Mouse (Mus musculus) hindbrain, postnatal 0 days (tissue): ENCODE data around the gene Phyhd1. TPM values are rescaled to one million over a fixed set of nuclear protein-coding genes. Genes with fewer than 3 reads are reported as not detected.

ENCODE experiments used
- ATAC-seq: fragments of 200-750 bp; cut with Nextera tagmentation; 2 replicates; pipeline ENCODE4 v1.8.0; 2017; ENCODE audit warnings: mild to moderate bottlenecking, moderate TSS enrichment, moderate library complexity
- DNase-seq: peaks from one replicate; pipeline ENCODE4 v3.0.0-alpha.2; 2015; ENCODE audit warnings: low spot score
- H3K27ac ChIP-seq: fragments of 300-500 bp; sonication (generic); 2 replicates; pipeline ENCODE4 v1.5.1; 2014; ENCODE audit warnings: mild to moderate bottlenecking
- H3K27me3 ChIP-seq: fragments of 300-500 bp; sonication (generic); 2 replicates; pipeline ENCODE4 v1.6.1; 2014; ENCODE audit warnings: low read length, mixed read lengths; ENCODE audit not compliant: insufficient read depth
- H3K36me3 ChIP-seq: fragments of 300-500 bp; sonication (generic); 2 replicates; pipeline ENCODE4 v1.6.1; 2014; ENCODE audit warnings: low read length, mixed read lengths; ENCODE audit not compliant: insufficient read depth
- H3K4me1 ChIP-seq: fragments of 300-500 bp; sonication (generic); 2 replicates; pipeline ENCODE4 v1.6.1; 2014; ENCODE audit warnings: antibody characterized with exemption, low read length, mixed read lengths; ENCODE audit not compliant: insufficient read depth
- H3K4me2 ChIP-seq: fragments of 300-500 bp; sonication (generic); 2 replicates; pipeline ENCODE4 v1.6.1; 2014; ENCODE audit warnings: low read depth, mild to moderate bottlenecking, low read length, moderate library complexity, mixed read lengths
- H3K4me3 ChIP-seq: fragments of 300-500 bp; sonication (generic); 2 replicates; pipeline ENCODE4 v1.5.1; 2014; ENCODE audit warnings: low read length
- H3K9ac ChIP-seq: fragments of 300-500 bp; sonication (generic); replicated peaks from 2 replicates; pipeline ENCODE4 v1.6.1; 2014; ENCODE audit warnings: mild to moderate bottlenecking, low read length, moderate library complexity, mixed read lengths
- H3K9me3 ChIP-seq: fragments of 300-500 bp; sonication (generic); 2 replicates; pipeline ENCODE4 v1.6.1; 2016; ENCODE audit warnings: low read length, mixed read lengths
- CTCF ChIP-seq: IDR thresholded peaks from 2 replicates; pipeline ENCODE4 v1.5.1; 2016; ENCODE audit warnings: antibody characterized with exemption, control low read depth, low read depth
- WGBS: fragments of 180-500 bp; shearing (Covaris S2); extraction: QIAGEN DNeasy Blood & Tissue Kit; methylation state at CpG from one replicate; pipeline ENCODE4 v1.1.7; 2014; 5-methylcytosine and 5-hydroxymethylcytosine counted together
- polyA plus RNA-seq: library from polyadenylated mRNA; unstranded; fragments of >200 nt; fragmentation: Nextera tagmentation; extraction: Ambion mirVana; gene quantifications from 2 replicates; pipeline ENCODE4 v1.2.1, GENCODE M21; 2015
- total RNA-seq: library from RNA; depleted of rRNA; stranded (reverse); fragments of >200 nt; gene quantifications from 2 replicates; pipeline ENCODE4 v1.2.3, GENCODE M21; 2014

The Phyhd1 gene
- total and polyA plus RNA-seq, 2 experiments from 2014 or later, result 5.6 to 7.4 TPM

GRCm38 (mm10) chr2:30238906-30239465 is 27.0 kb upstream of the Phyhd1 start:
- H3K4me2 ChIP-seq, result peak overlapping the region; percentile 76
- no peak for DNase-seq
- peaks cover 13% of the 10 kb centered on the region for H3K4me1 ChIP-seq
- no peak overlapping the region for H3K27ac ChIP-seq
- peak overlapping the region; percentile 91 for H3K4me3 ChIP-seq
- H3K36me3 ChIP-seq, result peaks cover 21% of the 10 kb centered on the region
- 64% methylated on average over 3 of the region's 3 CpGs for WGBS
- H3K9me3 ChIP-seq, result no peaks in the 10 kb centered on the region
- peak overlapping the region; percentile 95 for H3K9ac ChIP-seq
- no peak for TF ChIP-seq CTCF
- H3K27me3 ChIP-seq, result no peaks in the 10 kb centered on the region
- ATAC-seq, result no peak

- Histone ChIP-seq H3K27ac (no peak overlapping the region), H3K4me1 (peaks cover 13% of the 10 kb centered on the region), H3K27me3 (no peaks in the 10 kb centered on the region), H3K9me3 (no peaks in the 10 kb centered on the region), H3K9ac (no peak overlapping the region), H3K36me3 (peaks cover 23% of the 10 kb centered on the region), H3K4me3 (no peak overlapping the region), H3K4me2 (peak overlapping the region; percentile 76; the same call in 1 of the 2 replicates)
- WGBS, result 65% methylated on average over 4 of the region's 4 CpGs
- ATAC-seq (no peak), DNase-seq (no peak)
- no peak for TF ChIP-seq CTCF
These were observed 26.2 kb upstream of the Phyhd1 start for GRCm38 (mm10) chr2:30239777-30240176.

GRCm38 (mm10) chr2:30240267-30240666 is 25.7 kb upstream of the Phyhd1 start, which contains the start of gene Gm28035:
Gene Gm28035 (plus strand): TSS chr2:30240567.
- 79% methylated on average over 2 of the region's 2 CpGs for WGBS
- TF ChIP-seq CTCF, result no peak
- Histone ChIP-seq H3K4me1 (peaks cover 13% of the 10 kb centered on the region), H3K4me2 (peak within 1 kb of the TSS; percentile 76; the same call in 1 of the 2 replicates), H3K9me3 (no peaks in the 10 kb centered on the region), H3K4me3 (no peak within 1 kb of the TSS), H3K36me3 (peaks cover 24% of the 10 kb centered on the region), H3K27me3 (no peaks in the 10 kb centered on the region), H3K27ac (no peak within 1 kb of the TSS), H3K9ac (0 out of 2 replicates have a peak within 1 kb of the TSS, but pooled peaks have one; percentile 95)
- DNase-seq (no peak), ATAC-seq (no peak)

DNA sequence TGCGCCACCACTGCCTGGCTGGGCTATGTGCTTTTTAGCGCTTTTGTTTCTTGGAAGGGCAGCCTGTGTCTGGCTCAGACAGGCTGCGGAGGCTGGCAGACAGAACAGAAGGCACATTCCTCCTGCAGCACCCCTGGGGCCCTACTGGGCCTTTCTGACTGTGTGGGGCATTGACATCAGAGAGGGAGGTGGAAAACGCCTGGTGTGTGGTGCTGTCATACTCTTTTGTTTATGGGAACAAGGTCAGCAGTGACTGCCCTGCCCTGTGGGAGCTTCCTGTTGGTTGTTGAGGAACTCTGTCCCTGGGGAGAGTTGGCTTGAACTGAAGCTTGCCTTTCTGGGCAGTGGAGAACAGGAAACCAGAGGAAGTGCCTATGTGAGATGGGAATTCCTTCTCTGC is 23.5 kb upstream of the Phyhd1 start:
- no peak overlapping the region for H3K4me2 ChIP-seq
- no peak overlapping the region for H3K4me3 ChIP-seq
- H3K9ac ChIP-seq, result no peak overlapping the region
- 0 out of 2 replicates have a peak overlapping the region, but pooled peaks have one; percentile 26 for H3K27ac ChIP-seq
- H3K27me3 ChIP-seq, result no peaks in the 10 kb centered on the region
- WGBS, result 11% methylated on average over 4 of the region's 4 CpGs
- TF ChIP-seq CTCF, result no peak
- ATAC-seq, result no peak
- H3K4me1 ChIP-seq, result peaks cover 8% of the 10 kb centered on the region
- H3K36me3 ChIP-seq, result peaks cover 24% of the 10 kb centered on the region
- H3K9me3 ChIP-seq, result no peaks in the 10 kb centered on the region
- peak; percentile 55 for DNase-seq

- Histone ChIP-seq H3K9ac (no peak overlapping the region), H3K27me3 (no peaks in the 10 kb centered on the region), H3K27ac (no peak overlapping the region), H3K4me3 (no peak overlapping the region), H3K36me3 (peaks cover 24% of the 10 kb centered on the region), H3K4me1 (peaks cover 8% of the 10 kb centered on the region), H3K4me2 (no peak overlapping the region), H3K9me3 (no peaks in the 10 kb centered on the region)
- WGBS, result 94% methylated on average over 4 of the region's 4 CpGs
- ATAC-seq, result no peak
- no peak for DNase-seq
- no peak for TF ChIP-seq CTCF
These were observed 22.6 kb upstream of the Phyhd1 start for GRCm38 (mm10) chr2:30243391-30243790.

DNA sequence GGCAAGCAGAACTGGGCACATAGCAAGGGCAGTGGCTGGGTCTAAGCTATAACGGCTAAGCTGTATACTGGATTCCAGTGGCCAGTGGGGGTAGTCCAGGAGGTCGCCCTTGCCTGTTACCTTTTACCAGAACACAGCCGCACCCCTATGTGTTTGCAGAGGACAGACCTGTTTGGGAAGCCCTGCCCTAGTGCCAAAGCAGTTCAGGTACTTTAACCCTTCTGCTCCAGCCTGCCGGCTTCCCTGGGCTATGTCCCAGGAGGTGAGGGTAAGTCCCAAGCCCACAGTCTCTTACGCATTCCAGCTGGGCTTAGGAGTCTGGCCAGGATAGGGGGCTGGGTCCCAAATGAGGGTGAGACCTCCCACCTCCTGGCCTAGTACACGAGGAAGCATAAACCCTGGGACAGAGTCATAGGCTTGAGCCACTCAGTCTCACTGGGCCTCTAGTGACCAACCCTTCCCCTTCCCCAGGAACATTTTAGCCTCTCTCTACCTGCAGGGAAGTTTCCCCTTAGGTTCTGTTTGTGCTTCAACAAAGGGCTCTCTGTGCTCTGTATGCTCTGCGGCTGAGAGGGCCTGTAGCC is 21.3 kb upstream of the Phyhd1 start:
- Histone ChIP-seq H3K36me3 (peaks cover 31% of the 10 kb centered on the region), H3K27me3 (no peaks in the 10 kb centered on the region), H3K9ac (no peak overlapping the region), H3K4me3 (no peak overlapping the region), H3K9me3 (no peaks in the 10 kb centered on the region), H3K4me1 (no peaks in the 10 kb centered on the region; the same call in 1 of the 2 replicates), H3K4me2 (no peak overlapping the region), H3K27ac (no peak overlapping the region)
- ATAC-seq (no peak), DNase-seq (no peak)
- WGBS, result 76% methylated on average over 7 of the region's 7 CpGs
- TF ChIP-seq CTCF, result no peak

DNA sequence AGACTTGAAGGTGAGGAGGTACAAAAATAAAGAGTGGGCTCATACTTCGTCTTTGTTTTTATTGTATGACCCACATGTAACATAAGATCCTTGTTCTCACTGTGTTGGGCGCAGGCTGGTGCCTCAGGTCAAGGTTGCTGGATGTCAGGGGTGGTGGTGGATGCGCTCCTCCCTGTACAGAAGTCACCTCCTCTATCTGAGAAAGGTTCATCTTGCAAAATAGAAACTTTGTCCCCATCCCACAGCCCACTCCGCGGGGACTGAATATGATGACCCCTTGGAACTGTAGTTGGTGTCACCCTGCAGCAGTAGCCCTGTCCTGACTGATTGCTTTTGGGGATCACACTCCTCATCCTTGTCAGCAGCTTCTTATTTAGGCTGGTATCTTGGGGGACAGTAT is 19.0 kb upstream of the Phyhd1 start:
- TF ChIP-seq CTCF, result no peak
- WGBS, result 93% methylated on average over 5 of the region's 5 CpGs
- no peak overlapping the region for H3K4me3 ChIP-seq
- ATAC-seq (no peak), DNase-seq (no peak)
- no peaks in the 10 kb centered on the region; the same call in 1 of the 2 replicates for H3K4me1 ChIP-seq
- no peaks in the 10 kb centered on the region for H3K9me3 ChIP-seq
- no peak overlapping the region for H3K4me2 ChIP-seq
- H3K9ac ChIP-seq, result no peak overlapping the region
- H3K27me3 ChIP-seq, result no peaks in the 10 kb centered on the region
- H3K36me3 ChIP-seq, result peaks cover 19% of the 10 kb centered on the region; the same call in 1 of the 2 replicates
- no peak overlapping the region for H3K27ac ChIP-seq
